Mouse (Mus musculus) heart, postnatal 0 days (tissue): ENCODE measurements at regions not wholly inside any gene's neighbourhood (a gene's known extent, or its start where the extent isn't known, plus 50 kb on each side); places are given as distances from the start of the nearest gene placed in this dataset.

Experiments
- CTCF ChIP-seq: IDR thresholded peaks from 2 replicates; pipeline ENCODE4 v1.5.1; 2016; ENCODE audit warnings: antibody characterized with exemption, control low read depth, low read depth
- EP300 ChIP-seq: IDR thresholded peaks from 2 replicates; pipeline ENCODE4 v1.6.1; 2016; ENCODE audit warnings: antibody characterized with exemption, low read depth

- TF ChIP-seq CTCF (no peak), EP300 (no peak)
These were observed 312.7 kb upstream of the Cd180 start for GRCm38 (mm10) chr13:102380667-102381066.
